Mouse (Mus musculus) lung, postnatal 14 days (tissue): ENCODE data around the gene Bola3.

Experiments used
- DNase-seq: peaks from one replicate; pipeline ENCODE4 v3.0.0; 2021

Gene Bola3

DNA sequence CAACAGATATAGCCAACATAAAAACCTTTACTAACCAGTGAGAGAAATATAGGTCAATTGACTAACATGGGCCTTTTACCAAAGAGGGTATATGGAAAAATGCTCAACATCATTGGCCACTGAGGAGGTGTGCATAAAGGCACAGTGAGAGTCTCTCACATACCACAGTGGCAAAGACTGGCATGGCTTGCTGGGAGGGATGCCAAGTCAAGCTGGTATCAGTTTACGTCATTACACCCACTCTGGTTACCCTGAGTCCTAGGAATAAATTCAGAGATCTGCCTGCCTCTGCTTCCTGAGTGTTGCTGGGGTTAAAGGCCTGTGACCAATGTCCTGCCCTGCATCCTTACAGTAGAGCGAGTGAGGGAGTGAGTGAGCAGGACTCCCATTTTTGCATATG, 47.8 kb downstream of the Bola3 start:
- DNase-seq = no peak

GRCm38 (mm10) chr6:83397728-83398127, 48.8 kb downstream of the Bola3 start:
- DNase-seq = no peak

GRCm38 (mm10) chr6:83399790-83400189, 50.8 kb downstream of the Bola3 start:
- no peak for DNase-seq

- no peak for DNase-seq
Measured at GRCm38 (mm10) chr6:83403481-83403880, 54.5 kb downstream of the Bola3 start.

GRCm38 (mm10) chr6:83404571-83404970, 55.6 kb downstream of the Bola3 start:
- DNase-seq = no peak

DNA sequence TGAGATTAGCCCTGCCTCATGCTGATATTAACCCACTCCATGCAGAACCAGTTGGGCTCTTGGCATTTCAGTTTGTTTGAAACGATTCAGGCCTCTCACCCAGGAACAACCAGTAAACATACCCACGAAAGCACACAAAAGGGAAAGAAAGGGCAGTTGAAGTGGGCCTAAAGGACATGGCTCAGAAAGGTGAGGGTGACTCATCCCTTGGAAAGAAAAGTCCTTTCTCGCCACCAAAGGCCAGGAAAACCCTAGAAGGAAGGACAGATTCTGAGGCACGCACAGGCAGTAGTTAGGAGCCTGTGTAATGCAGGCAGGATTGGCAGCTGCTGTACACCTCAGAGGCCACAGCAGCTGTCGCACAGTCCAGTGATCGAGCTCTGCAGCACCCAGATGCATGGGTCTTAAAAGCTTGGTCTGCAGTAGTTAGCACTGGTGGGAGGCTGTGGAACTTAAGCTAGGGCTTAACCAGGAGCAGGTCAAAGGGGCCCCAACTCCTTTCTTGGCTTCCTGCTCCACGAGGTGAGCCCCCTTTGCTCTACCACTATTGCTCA, 56.6 kb downstream of the Bola3 start:
- no peak for DNase-seq

DNA sequence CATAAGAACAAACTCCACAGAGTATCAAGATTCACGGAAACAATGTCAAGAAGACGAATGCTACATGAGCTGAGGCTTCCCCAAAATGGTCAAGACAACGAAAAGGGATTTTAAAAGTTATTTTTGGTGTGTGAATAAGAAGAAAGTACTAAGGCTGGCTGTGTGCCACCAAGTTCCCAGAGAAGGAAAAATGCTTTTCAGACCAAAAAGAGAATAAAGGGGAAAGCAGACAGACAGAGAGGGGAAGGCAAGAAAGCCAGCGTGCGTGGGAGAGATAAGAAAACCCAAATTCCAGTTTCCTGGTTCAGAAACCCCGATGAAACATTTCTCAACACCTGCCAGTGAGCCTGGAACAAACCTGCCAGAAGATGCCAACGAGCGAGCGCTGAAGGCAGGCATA, 59.6 kb downstream of the Bola3 start:
- peak; percentile 43 for DNase-seq
